Mouse (Mus musculus) heart, adult 2 months (tissue): ENCODE data around the gene Ccdc91. TPM values are rescaled to one million over a fixed set of nuclear protein-coding genes. Genes with fewer than 3 reads are reported as not detected.

ENCODE experiments used
- DNase-seq, 2 experiments: peaks; one replicate each; pipeline ENCODE4 v3.0.0; 2021
- H3K27ac ChIP-seq: fragments of 200-600 bp; 2 replicates; pipeline ENCODE4 v1.8.1; 2022
- H3K27me3 ChIP-seq: fragments of 200-500 bp; 2 replicates; pipeline ENCODE4 v1.6.1; 2012; ENCODE audit warnings: mild to moderate bottlenecking, low read length, inconsistent platforms, mixed read lengths; ENCODE audit not compliant: control insufficient read depth, insufficient read depth
- H3K36me3 ChIP-seq: fragments of 200-500 bp; 2 replicates; pipeline ENCODE4 v1.6.1; 2012; ENCODE audit warnings: low read length, inconsistent platforms; ENCODE audit not compliant: control insufficient read depth, insufficient read depth
- H3K4me1 ChIP-seq: fragments of 200-500 bp; 2 replicates; pipeline ENCODE4 v1.6.1; 2011; ENCODE audit warnings: low read length; ENCODE audit not compliant: control insufficient read depth, insufficient read depth
- H3K4me3 ChIP-seq: fragments of 200-600 bp; 2 replicates; pipeline ENCODE4 v1.8.1; 2022
- H3K79me2 ChIP-seq: fragments of 200-500 bp; replicated peaks from 2 replicates; pipeline ENCODE4 v1.6.1; 2012; ENCODE audit warnings: mild to moderate bottlenecking, inconsistent platforms, low read length, moderate library complexity, mixed read lengths; ENCODE audit not compliant: control insufficient read depth, insufficient read depth
- H3K9ac ChIP-seq: fragments of 200-500 bp; 2 replicates; pipeline ENCODE4 v1.6.1; 2012; ENCODE audit warnings: low read depth, mild to moderate bottlenecking, control low read depth, inconsistent platforms, low read length, mixed read lengths
- CTCF ChIP-seq: fragments of 200-600 bp; IDR thresholded peaks from 2 replicates; pipeline ENCODE4 v1.8.1; 2022; ENCODE audit warnings: antibody characterized with exemption, mild to moderate bottlenecking, moderate library complexity
- EP300 ChIP-seq: fragments of 200-500 bp; IDR thresholded peaks from 2 replicates; pipeline ENCODE4 v1.6.1; 2011; ENCODE audit warnings: low read depth, low read length, control low read depth; ENCODE audit not compliant: insufficient read depth
- POLR2A ChIP-seq: fragments of 200-500 bp; IDR thresholded peaks from 2 replicates; pipeline ENCODE4 v1.6.1; 2011; ENCODE audit warnings: mild to moderate bottlenecking, low read depth, low read length, control low read depth; ENCODE audit not compliant: insufficient read depth
- WGBS: fragments of 180-500 bp; shearing (Covaris S2); methylation state at CpG from one replicate; pipeline ENCODE4 v1.1.7; 2018; 5-methylcytosine and 5-hydroxymethylcytosine counted together
- intact Hi-C: fragments of 180-260 bp; cut with DNase I; formaldehyde crosslinking; loops from one replicate; pipeline ENCODE4 v1.15.1; 2025
- polyA plus RNA-seq: library from polyadenylated mRNA; depleted of rRNA; stranded (reverse); fragments of >200 nt; gene quantifications from 2 replicates; pipeline ENCODE4 v1.2.3, GENCODE M21; 2012
- total RNA-seq, 2 experiments: library from RNA; stranded (reverse); gene quantifications; 2 replicates each; pipeline ENCODE4 v1.2.3; 2021

The Ccdc91 gene
- total and polyA plus RNA-seq, 3 experiments, result 16.2 to 27.7 (median 27.2) TPM

DNA sequence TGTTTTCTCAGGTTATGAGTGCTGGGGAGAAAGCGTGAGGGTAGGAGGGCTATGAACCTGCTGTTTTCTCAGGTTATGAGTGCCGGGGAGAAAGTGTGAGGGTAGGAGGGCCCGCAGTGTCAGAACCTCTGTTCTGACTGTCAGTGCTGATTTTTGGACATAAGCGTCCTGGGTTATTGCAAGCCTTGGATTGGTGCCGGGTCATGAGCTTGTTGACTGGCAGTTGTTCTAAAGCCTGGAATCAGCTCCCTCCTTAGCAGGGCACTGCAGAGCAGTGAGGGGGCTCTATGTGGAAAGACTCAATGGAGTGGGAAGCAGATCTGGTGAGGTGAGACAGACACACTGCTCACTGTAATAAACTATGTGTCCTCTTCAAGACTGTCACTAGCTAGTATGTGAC is 5.5 kb downstream of the Ccdc91 start:
- intact Hi-C loops, result no loop called here
- H3K4me3 ChIP-seq, result no peak overlapping the region

DNA sequence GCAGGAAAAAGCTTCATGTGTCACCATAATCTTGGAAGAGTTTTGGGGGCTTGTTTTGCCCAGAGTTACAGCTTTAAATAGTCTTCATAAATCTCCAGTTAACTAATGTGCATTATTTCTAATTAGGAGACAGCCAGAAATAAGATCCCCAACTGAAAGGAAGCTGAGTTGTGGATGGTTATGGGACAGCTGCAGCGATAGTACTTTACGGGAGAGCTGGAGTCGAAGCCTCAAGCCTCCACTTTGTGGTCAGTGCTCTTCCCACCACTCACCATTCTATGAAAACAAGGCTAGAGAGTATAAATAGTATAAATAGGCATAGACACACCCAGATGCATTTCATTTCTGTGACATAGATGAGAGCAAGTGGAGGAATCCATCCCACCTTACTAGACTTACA is 14.5 kb downstream of the Ccdc91 start:
- Histone ChIP-seq H3K9ac (no peak overlapping the region), H3K4me1 (no peaks in the 10 kb centered on the region), H3K79me2 (peaks cover 3% of the 10 kb centered on the region; the same call in 1 of the 2 replicates), H3K4me3 (no peak overlapping the region), H3K27me3 (no peaks in the 10 kb centered on the region), H3K36me3 (no peaks in the 10 kb centered on the region), H3K27ac (no peak overlapping the region)
- WGBS, result 98% methylated on average over 3 of the region's 3 CpGs
- TF ChIP-seq EP300, result no peak
- TF ChIP-seq CTCF, result no peak
- no peak for TF ChIP-seq POLR2A
- intact Hi-C loops, result no loop called here
- DNase-seq, result no peak

More for the DNA sequence above, 5.5 kb downstream of the Ccdc91 start:
- peak in 1 of 2 experiments; percentile 23 for DNase-seq
- Histone ChIP-seq H3K9ac (no peak overlapping the region), H3K27me3 (no peaks in the 10 kb centered on the region), H3K79me2 (no peaks in the 10 kb centered on the region), H3K36me3 (no peaks in the 10 kb centered on the region), H3K27ac (no peak overlapping the region), H3K4me1 (peaks cover 2% of the 10 kb centered on the region; the same call in 1 of the 2 replicates)
- WGBS, result 82% methylated on average over 5 of the region's 5 CpGs
- no peak for TF ChIP-seq EP300
- TF ChIP-seq POLR2A, result no peak
- no peak for TF ChIP-seq CTCF

DNA sequence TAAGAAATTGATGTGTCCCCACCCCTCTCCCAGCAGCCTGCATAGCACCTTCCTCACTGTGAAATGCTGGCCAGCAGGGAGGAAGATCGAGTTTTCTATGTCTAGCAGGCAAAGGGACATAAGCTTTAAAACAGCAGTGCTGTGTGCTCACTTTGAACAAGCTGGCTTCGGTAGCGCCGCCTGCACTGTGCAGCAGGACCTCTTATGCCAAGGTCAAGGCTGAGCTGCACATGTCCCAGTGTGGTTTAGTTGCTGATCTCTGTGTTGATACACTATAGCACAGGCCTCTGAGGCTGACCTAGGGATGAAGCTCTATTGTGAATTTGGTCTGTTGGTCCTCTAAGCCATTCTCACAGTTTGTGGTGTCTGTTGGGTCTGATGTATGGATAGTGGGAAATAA is 16.9 kb downstream of the Ccdc91 start:
- Histone ChIP-seq H3K79me2 (peaks cover 3% of the 10 kb centered on the region; the same call in 1 of the 2 replicates), H3K36me3 (no peaks in the 10 kb centered on the region), H3K27ac (no peak overlapping the region), H3K4me3 (no peak overlapping the region), H3K27me3 (no peaks in the 10 kb centered on the region), H3K4me1 (no peaks in the 10 kb centered on the region), H3K9ac (no peak overlapping the region)
- WGBS, result 87% methylated on average over 4 of the region's 4 CpGs
- DNase-seq, result no peak
- TF ChIP-seq POLR2A, result no peak
- no peak for TF ChIP-seq CTCF
- TF ChIP-seq EP300, result no peak
- intact Hi-C loops, result no loop called here

DNA sequence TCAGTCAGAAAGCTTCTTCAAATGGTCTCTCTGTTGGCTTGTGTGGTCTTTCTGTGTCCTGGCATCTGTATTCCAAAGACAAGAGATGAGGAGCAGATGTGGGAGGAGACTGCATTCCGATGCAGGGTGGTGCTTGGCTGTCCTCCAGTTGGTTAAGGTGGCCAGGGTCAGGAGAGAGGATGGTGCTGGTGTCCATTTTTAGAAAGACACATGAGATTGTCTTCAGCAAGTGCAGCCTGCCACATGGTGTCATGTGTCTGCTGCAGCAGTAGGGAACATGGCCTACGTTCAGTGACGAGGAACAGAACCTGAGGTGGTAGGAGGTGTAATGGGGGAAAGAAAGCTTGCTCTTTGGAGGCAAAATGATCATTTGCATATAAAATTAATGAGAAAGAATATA is 25.8 kb downstream of the Ccdc91 start:
- H3K4me3 ChIP-seq, result no peak overlapping the region
- no peaks in the 10 kb centered on the region for H3K4me1 ChIP-seq
- DNase-seq, result no peak
- H3K9ac ChIP-seq, result no peak overlapping the region
- 0 out of 2 replicates have a peak, but pooled peaks cover 2% of the 10 kb centered on the region for H3K79me2 ChIP-seq
- 59% methylated on average over 3 of the region's 3 CpGs for WGBS
- TF ChIP-seq POLR2A, result no peak
- no peak for TF ChIP-seq EP300
- no peak for TF ChIP-seq CTCF
- no peaks in the 10 kb centered on the region for H3K27me3 ChIP-seq
- no peaks in the 10 kb centered on the region for H3K36me3 ChIP-seq
- intact Hi-C loops, result no loop called here
- H3K27ac ChIP-seq, result no peak overlapping the region

DNA sequence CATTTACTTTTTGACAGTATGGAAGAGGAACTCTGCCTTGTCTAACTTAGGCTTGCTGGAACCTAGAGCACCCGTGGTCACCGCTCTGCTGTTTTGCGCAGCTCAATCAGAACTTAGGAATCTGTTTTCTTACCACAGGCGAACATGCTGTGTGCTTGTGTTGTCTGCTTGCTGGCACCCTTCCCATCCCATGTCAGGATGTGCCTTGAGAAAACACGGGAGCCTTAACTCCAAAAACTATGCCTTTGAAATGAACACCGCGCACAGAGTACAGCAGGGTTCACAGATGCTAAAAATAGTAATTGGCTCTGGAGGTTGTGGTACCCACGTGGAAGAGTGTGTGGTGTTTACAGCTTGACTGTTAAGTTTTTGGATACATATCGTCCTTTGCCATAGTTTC is 30.4 kb downstream of the Ccdc91 start:
- H3K4me3 ChIP-seq, result peak overlapping the region; percentile 26; the same call in 1 of the 2 replicates
- DNase-seq, result peak; percentile 27 to 33
- WGBS, result 22% methylated on average over 9 of the region's 9 CpGs

DNA sequence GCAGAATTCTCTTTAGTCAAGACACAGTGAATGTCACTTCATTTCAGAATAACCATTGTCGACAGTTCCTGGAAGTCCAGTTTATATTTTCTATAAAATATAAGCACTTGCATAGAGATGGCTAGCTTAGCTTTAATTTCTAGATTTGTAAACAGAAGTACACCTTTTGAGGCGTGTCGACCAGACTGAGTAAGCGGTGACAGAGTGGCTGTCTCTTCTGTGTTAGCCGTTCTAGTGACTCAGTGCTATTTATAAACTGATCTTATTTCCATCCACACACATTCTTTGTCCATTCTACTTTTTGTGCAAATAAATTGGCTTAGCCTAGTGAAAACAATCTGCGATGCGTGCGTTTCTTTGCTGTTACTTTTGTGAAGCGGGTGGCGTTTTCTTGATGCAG is 30.9 kb downstream of the Ccdc91 start:
- Histone ChIP-seq H3K9ac (peak overlapping the region; percentile 1; the same call in 1 of the 2 replicates), H3K36me3 (no peaks in the 10 kb centered on the region), H3K4me3 (peak overlapping the region; percentile 26; the same call in 1 of the 2 replicates), H3K79me2 (no peaks in the 10 kb centered on the region), H3K27ac (peak overlapping the region; percentile 77), H3K4me1 (no peaks in the 10 kb centered on the region; the same call in 1 of the 2 replicates), H3K27me3 (no peaks in the 10 kb centered on the region)
- WGBS, result 55% methylated on average over 10 of the region's 10 CpGs
- TF ChIP-seq EP300 (no peak), POLR2A (no peak), CTCF (no peak)
- no peak for DNase-seq
- intact Hi-C loops, result no loop called here

More for the DNA sequence above, 30.4 kb downstream of the Ccdc91 start:
- Histone ChIP-seq H3K27ac (peak overlapping the region; percentile 77), H3K4me1 (no peaks in the 10 kb centered on the region; the same call in 1 of the 2 replicates), H3K79me2 (no peaks in the 10 kb centered on the region), H3K36me3 (no peaks in the 10 kb centered on the region), H3K27me3 (no peaks in the 10 kb centered on the region), H3K9ac (no peak overlapping the region)
- intact Hi-C loops, result no loop called here
- TF ChIP-seq CTCF, result no peak
- no peak for TF ChIP-seq POLR2A
- TF ChIP-seq EP300, result no peak
